Mouse (Mus musculus) left cerebral cortex, adult 2 months (tissue): ENCODE results near the gene Skint3. TPM values are rescaled to one million over a fixed set of nuclear protein-coding genes. Genes with fewer than 3 reads are reported as not detected.
"Not testable (repeated sequence)": the region's sequence is repeated elsewhere in the genome, so short reads cannot be mapped to it uniquely, and the experiment has no call there.

ENCODE experiments used
- DNase-seq, 2 experiments: peaks; one replicate each; pipeline ENCODE4 v3.0.0; 2021 to 2022; ENCODE audit warnings: low spot score in 2 of 2, mixed read lengths in 1 of 2; ENCODE audit errors: extremely low spot score in 1 of 2
- H3K27ac ChIP-seq: fragments of 200-600 bp; 2 replicates; pipeline ENCODE4 v1.8.1; 2022
- H3K4me3 ChIP-seq: fragments of 200-600 bp; 2 replicates; pipeline ENCODE4 v1.8.1; 2022
- CTCF ChIP-seq: fragments of 200-600 bp; IDR thresholded peaks from 2 replicates; pipeline ENCODE4 v1.8.1; 2022; ENCODE audit warnings: antibody characterized with exemption, mild to moderate bottlenecking, moderate library complexity
- intact Hi-C: fragments of 180-260 bp; cut with DNase I; formaldehyde crosslinking; loops from one replicate; pipeline ENCODE4 v1.15.1; 2025
- long read RNA-seq, 2 experiments: library from polyadenylated mRNA; stranded (forward); transcript quantifications; one replicate each; pipeline ENCODE4 v2.0.0; 2021; ENCODE audit warnings: borderline mapping rate in 2 of 2
- total RNA-seq, 2 experiments: library from RNA; stranded (reverse); gene quantifications; 2 replicates each; pipeline ENCODE4 v1.2.3; 2021

The Skint3 gene
- not detected for total RNA-seq
- long read RNA-seq, experiment 1 = 0 reads
- long read RNA-seq, experiment 2 = 0 reads

DNA sequence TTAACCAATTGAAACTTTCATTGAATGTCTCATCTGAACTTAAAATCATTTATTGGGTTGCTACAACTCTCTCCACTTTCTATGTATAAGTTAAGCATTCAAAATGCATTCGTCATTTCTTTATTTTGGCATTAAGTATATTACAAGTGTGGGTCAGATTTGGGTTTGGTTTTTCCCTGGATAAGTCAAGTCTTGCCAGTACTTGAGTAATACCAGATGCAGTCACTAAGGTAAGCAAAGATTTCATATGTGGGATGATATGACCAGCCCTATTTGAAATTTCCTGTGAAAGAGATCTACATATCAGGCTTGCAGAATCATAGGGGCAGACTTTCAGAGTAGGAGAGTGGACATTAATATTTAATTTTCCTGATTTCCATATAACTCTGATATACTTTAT lies at the start of gene Skint3:
Skint3 (plus strand) TSS at position 301 of the 400 bp plus-strand sequence.
- intact Hi-C loops = no loop called here
- no peak for DNase-seq

DNA sequence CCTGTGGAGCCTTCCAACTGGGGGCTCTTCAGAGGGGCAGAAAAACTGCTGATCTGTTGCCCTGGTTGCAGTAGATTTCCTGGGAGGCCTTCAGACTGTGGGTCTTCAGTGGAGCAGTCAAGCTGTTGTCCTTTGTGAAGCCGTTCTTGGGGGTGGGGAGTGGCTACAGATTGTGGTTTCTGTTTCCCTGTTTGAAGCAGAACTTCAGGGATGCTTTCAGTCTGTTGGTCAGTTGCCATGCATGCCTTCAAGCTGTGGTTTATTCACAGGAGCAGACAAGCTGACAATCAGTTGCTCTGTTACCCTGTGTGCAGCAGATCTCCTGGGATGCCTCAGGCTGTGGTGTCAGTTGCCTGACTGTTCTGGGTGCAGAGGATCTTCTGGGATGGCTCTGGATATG lies 11.4 kb downstream of the Skint3 start:
- TF ChIP-seq CTCF = no peak
- no peak for DNase-seq
- no peak overlapping the region for H3K27ac ChIP-seq
- no peak overlapping the region for H3K4me3 ChIP-seq
- intact Hi-C loops = no loop called here

More for the DNA sequence above, at the start of gene Skint3:
- Histone ChIP-seq H3K4me3 (no peak within 1 kb of the TSS), H3K27ac (no peak within 1 kb of the TSS)
- TF ChIP-seq CTCF = no peak

DNA sequence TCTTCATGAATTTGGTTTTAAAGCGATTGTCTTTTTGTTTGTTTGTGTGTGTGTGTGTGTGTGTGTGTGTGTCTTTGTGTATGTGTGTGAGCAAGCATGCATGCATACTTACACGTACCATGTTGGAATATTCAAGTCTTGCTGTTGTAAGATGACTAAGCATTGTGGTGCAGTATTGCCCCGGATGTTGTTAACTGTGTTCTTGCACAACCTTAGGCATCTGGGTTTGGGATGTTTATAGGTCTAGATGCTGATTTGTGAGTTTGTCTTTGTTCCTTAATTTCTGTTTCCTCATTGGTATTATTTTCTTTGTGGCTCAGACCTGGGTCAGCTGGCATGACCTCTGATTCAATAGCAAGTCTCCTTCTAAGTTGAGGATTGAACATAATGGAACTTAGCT lies 11.9 kb downstream of the Skint3 start:
- H3K4me3 ChIP-seq = no peak overlapping the region
- no peak for DNase-seq
- intact Hi-C loops = no loop called here
- TF ChIP-seq CTCF = no peak
- no peak overlapping the region for H3K27ac ChIP-seq

DNA sequence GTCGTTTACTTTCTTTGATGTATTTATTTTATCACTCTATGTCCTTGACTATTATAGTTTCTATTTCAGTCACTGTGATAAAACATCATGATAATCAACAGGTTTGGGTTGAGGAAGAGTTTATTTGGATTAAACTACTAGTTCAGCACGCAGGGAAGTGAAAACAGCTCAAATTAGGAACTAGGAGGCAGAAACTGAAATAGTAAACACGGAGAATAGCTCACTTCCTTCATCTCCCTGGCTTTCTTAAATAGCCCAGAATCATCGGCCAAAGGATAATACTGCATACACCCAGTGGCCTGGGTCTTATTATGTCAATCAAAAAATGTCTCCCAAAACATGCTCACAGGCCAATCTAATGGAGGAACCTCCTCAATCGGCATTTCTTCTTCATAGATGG lies 24.0 kb downstream of the Skint3 start:
- H3K4me3 ChIP-seq = no peak overlapping the region
- H3K27ac ChIP-seq = no peak overlapping the region
- no peak for TF ChIP-seq CTCF
- DNase-seq = no peak
- intact Hi-C loops = no loop called here

DNA sequence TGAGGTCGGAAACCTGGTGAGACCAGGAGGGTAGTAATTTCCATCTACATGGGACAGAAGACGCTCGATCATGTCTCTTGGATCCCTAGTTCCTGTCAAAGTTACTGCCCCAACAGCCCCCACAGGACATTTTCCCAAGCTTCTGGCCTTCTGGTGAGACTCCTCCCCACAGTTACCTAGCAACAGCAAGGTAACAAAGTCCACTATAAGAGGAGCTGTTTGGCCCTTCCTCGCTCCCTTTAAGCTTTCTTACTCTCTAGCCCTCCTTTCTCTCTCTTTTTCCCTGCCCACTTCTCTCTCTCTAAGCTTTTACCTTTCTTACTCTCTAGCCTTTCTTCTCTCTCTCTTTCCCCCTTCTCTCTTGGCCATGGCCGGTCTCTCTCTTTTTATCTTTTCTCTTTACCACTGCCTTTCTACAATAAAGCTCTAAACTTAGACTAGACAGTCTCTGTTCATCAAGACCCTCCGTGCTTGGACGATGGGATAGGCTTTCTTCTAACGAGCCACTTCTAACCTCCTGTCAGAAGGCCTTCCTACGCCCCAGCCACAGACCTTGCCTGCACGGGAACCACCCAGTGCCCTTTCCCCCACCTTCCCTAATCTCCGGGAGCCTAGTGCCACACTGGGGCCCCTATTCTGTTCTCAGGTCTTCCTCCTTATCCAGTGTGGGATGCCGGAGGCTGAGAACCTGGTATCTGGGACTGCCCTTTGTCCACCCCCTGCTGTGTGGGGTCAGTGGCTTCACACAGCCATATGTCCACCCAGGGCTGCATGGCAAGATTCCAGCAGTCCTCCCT lies 55.3 kb downstream of the Skint3 start:
- no peak overlapping the region for H3K4me3 ChIP-seq
- no peak for TF ChIP-seq CTCF
- intact Hi-C loops = no loop called here
- DNase-seq = no peak
- no peak overlapping the region for H3K27ac ChIP-seq

DNA sequence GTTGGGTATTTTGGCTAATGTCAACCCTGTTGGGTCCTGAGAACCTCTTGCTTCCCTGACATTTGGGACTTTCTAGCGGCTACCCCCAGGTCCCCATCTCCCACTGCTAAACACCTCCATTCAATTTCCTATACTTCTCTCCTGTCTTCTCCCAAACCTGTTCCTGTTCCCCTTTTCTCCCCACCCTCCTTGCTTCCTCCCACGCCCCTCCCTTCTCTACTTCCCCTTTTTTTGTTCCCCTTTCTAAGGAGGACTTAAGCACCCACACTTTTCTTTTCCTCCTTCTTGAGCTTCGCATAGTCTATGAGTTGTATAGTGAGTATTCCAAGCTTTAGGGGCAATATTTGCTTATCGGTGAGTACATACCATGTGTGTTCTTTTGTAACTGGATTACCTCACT lies 56.4 kb downstream of the Skint3 start:
- DNase-seq = no peak

DNA sequence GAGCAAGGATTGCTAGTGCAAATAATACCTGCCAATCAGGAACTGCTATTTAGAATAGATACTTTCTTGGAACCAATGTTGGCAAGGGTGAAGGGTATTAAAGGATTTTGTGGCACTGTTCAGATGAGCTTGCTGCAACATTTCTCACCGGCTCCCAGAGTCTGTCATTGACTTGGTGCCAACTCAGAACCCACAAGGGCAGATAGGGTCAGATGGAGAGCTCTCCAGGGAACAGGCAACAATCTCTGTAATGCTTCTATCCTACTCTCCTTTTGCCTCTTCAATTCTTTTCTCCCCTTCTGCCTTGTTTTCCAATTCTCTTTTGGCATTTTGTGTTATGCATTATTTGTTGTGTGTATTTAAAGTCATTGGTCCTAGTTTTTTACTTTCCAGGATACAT lies 70.3 kb downstream of the Skint3 start:
- DNase-seq = no peak
- TF ChIP-seq CTCF = no peak
- intact Hi-C loops = no loop called here
- no peak overlapping the region for H3K4me3 ChIP-seq
- H3K27ac ChIP-seq = no peak overlapping the region

More for the DNA sequence above, 56.4 kb downstream of the Skint3 start:
- intact Hi-C loops = no loop called here
- Histone ChIP-seq H3K27ac (no peak overlapping the region), H3K4me3 (no peak overlapping the region)
- TF ChIP-seq CTCF = no peak

DNA sequence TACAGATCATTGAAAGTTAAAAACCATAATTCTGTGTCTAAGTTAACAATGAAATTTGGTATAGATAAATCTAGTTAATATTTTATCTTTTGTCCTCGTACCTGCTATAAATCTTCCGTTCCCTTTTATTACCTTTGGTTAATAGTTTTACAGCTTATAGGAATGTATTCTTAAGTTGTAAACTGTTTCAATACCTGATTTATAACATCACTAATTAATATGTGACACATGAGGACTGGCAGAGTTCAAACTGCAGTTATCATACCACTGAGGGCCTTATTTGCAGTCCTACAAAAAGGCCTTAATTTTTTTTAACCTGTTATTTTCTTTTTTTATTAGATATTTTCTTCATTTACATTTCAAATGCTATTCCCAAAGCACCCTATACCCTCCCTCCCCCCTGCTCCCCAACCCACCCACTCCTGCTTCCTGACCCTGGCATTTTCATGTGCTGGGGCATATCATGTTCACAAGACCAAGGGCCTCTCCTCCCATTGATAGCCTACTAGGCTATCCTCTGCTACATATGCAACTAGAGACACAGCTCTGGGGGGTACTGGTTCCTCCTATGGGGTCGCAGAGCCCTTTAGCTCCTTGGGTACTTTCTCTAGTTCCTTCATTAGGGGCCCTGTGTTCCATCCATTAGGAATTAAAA lies 70.9 kb downstream of the Skint3 start:
- DNase-seq = no peak
- Histone ChIP-seq H3K4me3 (no peak overlapping the region), H3K27ac (no peak overlapping the region)
- TF ChIP-seq CTCF = no peak
- intact Hi-C loops = no loop called here

DNA sequence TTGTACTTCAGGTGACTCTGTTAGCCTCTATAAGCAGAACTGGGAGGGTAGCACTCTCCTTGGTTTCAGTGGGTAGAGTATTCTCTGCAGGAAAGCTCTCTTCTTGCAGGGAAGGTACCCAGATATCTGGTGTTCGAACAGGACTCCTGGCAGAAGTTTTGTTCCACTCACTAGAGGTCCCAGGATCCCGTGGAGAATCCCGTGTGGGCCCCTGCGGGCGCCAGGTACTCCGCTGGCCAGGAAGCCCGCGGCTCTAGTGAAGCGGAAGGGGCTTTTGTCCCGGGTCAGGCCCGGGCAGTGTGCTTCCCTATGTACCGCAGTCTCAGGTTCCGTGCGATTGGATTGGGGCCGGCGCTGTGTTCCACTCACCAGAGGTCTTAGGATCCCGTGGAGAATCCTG lies 117.1 kb downstream of the Skint3 start:
- intact Hi-C loops, H3K27ac ChIP-seq, DNase-seq, H3K4me3 ChIP-seq: not testable (repeated sequence)

Other genes with a start within 250 kb of the Skint3 start
- gene Skint1, start 226.0 kb upstream of the Skint3 start, total RNA-seq = not detected
- not detected for gene Skint4, start 160.2 kb upstream of the Skint3 start, total RNA-seq
- gene Skint9, start 201.7 kb downstream of the Skint3 start, total RNA-seq = not detected